Mouse (Mus musculus) liver, embryonic 14.5 days (tissue): Measurements from ENCODE around the gene Taar2. TPM values are rescaled to one million over a fixed set of nuclear protein-coding genes. Genes with fewer than 3 reads are reported as not detected.

Source experiments
- ATAC-seq: fragments of 200-750 bp; cut with Nextera tagmentation; 2 replicates; pipeline ENCODE4 v1.8.0; 2017; ENCODE audit warnings: moderate number of reproducible peaks, mild to moderate bottlenecking, moderate library complexity; ENCODE audit not compliant: insufficient read depth
- DNase-seq, 3 experiments: peaks; one replicate each; pipeline ENCODE4 v3.0.0-alpha.2; 2012 to 2013; ENCODE audit warnings: low read depth in 3 of 3, low spot score in 3 of 3
- H3K27ac ChIP-seq: fragments of 300-500 bp; sonication (generic); 2 replicates; pipeline ENCODE4 v1.5.1; 2014; ENCODE audit warnings: moderate library complexity, mild to moderate bottlenecking, control low read depth, inconsistent platforms
- H3K27me3 ChIP-seq: fragments of 300-500 bp; sonication (generic); 2 replicates; pipeline ENCODE4 v1.6.1; 2014; ENCODE audit warnings: mild to moderate bottlenecking, low read length, moderate library complexity; ENCODE audit not compliant: control insufficient read depth, insufficient read depth
- H3K36me3 ChIP-seq: fragments of 300-500 bp; sonication (generic); replicated peaks from 2 replicates; pipeline ENCODE4 v1.6.1; 2014; ENCODE audit warnings: low read depth; ENCODE audit not compliant: control insufficient read depth, insufficient read depth
- H3K4me1 ChIP-seq, 2 experiments: fragments of 200-500 bp in 1 of 2; fragments of 300-500 bp in 1 of 2; sonication (generic) in 1 of 2; replicated peaks; 2 replicates each; pipeline ENCODE4 v1.6.1; 2012 to 2014; ENCODE audit warnings: antibody characterized with exemption in 1 of 2, inconsistent platforms in 1 of 2, low read length in 1 of 2; ENCODE audit not compliant: control insufficient read depth in 2 of 2, insufficient read depth in 2 of 2
- H3K4me2 ChIP-seq: fragments of 300-500 bp; sonication (generic); 2 replicates; pipeline ENCODE4 v1.6.1; 2014; ENCODE audit warnings: low read depth, mild to moderate bottlenecking, control low read depth, moderate library complexity
- H3K4me3 ChIP-seq, 2 experiments: fragments of 200-500 bp in 1 of 2; fragments of 300-500 bp in 1 of 2; sonication (generic) in 1 of 2; 2 replicates each; pipeline ENCODE4 v1.5.1; 2012 to 2014; ENCODE audit warnings: low read depth in 2 of 2, low read length in 2 of 2, mild to moderate bottlenecking in 2 of 2, control low read depth in 1 of 2, inconsistent platforms in 1 of 2, moderate library complexity in 1 of 2; ENCODE audit not compliant: insufficient read depth in 1 of 2
- H3K9ac ChIP-seq: fragments of 300-500 bp; sonication (generic); replicated peaks from 2 replicates; pipeline ENCODE4 v1.6.1; 2014; ENCODE audit warnings: mild to moderate bottlenecking, control low read depth, moderate library complexity
- H3K9me3 ChIP-seq: fragments of 300-500 bp; sonication (generic); 2 replicates; pipeline ENCODE4 v1.6.1; 2016; ENCODE audit warnings: low read length, mixed read lengths; ENCODE audit not compliant: control insufficient read depth
- CTCF ChIP-seq: IDR thresholded peaks from 2 replicates; pipeline ENCODE4 v1.5.1; 2016; ENCODE audit warnings: antibody characterized with exemption, low read depth, control low read depth
- EP300 ChIP-seq: IDR thresholded peaks from 2 replicates; pipeline ENCODE4 v1.6.1; 2016; ENCODE audit warnings: antibody characterized with exemption, low read depth
- WGBS: fragments of 180-500 bp; shearing (Covaris S2); extraction: QIAGEN DNeasy Blood & Tissue Kit; methylation state at CpG from one replicate; pipeline ENCODE4 v1.1.7; 2014; ENCODE audit not compliant: insufficient replicate concordance; 5-methylcytosine and 5-hydroxymethylcytosine counted together
- polyA plus RNA-seq, 2 experiments: library from polyadenylated mRNA; depleted of rRNA in 1 of 2; stranded (reverse) in 1 of 2; unstranded in 1 of 2; fragments of >200 nt; fragmentation: Nextera tagmentation in 1 of 2; extraction: Ambion mirVana in 1 of 2; gene quantifications; 2 replicates each; pipeline versions ENCODE4 v1.2.1 to v1.2.3; 2012 to 2014

The Taar2 gene
- polyA plus RNA-seq, 2 experiments: not detected

GRCm38 (mm10) chr10:23942465-23942864, 4.1 kb downstream of the Taar2 start:
- ATAC-seq (no peak), DNase-seq (no peak)
- WGBS: 50% methylated on average over 5 of the region's 5 CpGs
- Histone ChIP-seq H3K4me1 (no peaks in the 10 kb centered on the region), H3K36me3 (no peaks in the 10 kb centered on the region), H3K27me3 (no peaks in the 10 kb centered on the region), H3K9me3 (no peaks in the 10 kb centered on the region), H3K4me3 (no peak overlapping the region), H3K9ac (no peak overlapping the region), H3K4me2 (no peak overlapping the region), H3K27ac (no peak overlapping the region)
- TF ChIP-seq EP300 (no peak), CTCF (peak; percentile 68)

- DNase-seq: no peak
- no peak for TF ChIP-seq CTCF
- no peak for TF ChIP-seq EP300
- H3K4me2 ChIP-seq: no peak overlapping the region
- H3K4me1 ChIP-seq: no peaks in the 10 kb centered on the region
- H3K4me3 ChIP-seq: no peak overlapping the region
- H3K27ac ChIP-seq: no peak overlapping the region
- no peak overlapping the region for H3K9ac ChIP-seq
- no peak for ATAC-seq
- no peaks in the 10 kb centered on the region for H3K9me3 ChIP-seq
- 53% methylated on average over 7 of the region's 7 CpGs for WGBS
- no peaks in the 10 kb centered on the region for H3K36me3 ChIP-seq
- H3K27me3 ChIP-seq: no peaks in the 10 kb centered on the region
Observed at GRCm38 (mm10) chr10:23948026-23948425, 9.7 kb downstream of the Taar2 start.

- no peaks in the 10 kb centered on the region for H3K27me3 ChIP-seq
- H3K4me1 ChIP-seq: no peaks in the 10 kb centered on the region
- H3K9me3 ChIP-seq: no peaks in the 10 kb centered on the region
- 78% methylated on average over 16 of the region's 16 CpGs for WGBS
- no peak within 1 kb of the TSS for H3K4me3 ChIP-seq
- no peak within 1 kb of the TSS for H3K9ac ChIP-seq
- ATAC-seq (no peak), DNase-seq (no peak)
- TF ChIP-seq CTCF (no peak), EP300 (no peak)
- no peak within 1 kb of the TSS for H3K4me2 ChIP-seq
- H3K27ac ChIP-seq: no peak within 1 kb of the TSS
- H3K36me3 ChIP-seq: no peaks in the 10 kb centered on the region
Observed at GRCm38 (mm10) chr10:23949508-23950005, 11.2 kb downstream of the Taar2 start, which contains the start of gene Taar3. Gene Taar3, plus strand, starts transcription at chr10:23949558.

GRCm38 (mm10) chr10:23951714-23952113, 13.3 kb downstream of the Taar2 start:
- no peak overlapping the region for H3K4me2 ChIP-seq
- no peak overlapping the region for H3K4me3 ChIP-seq
- no peak for TF ChIP-seq EP300
- no peak for TF ChIP-seq CTCF
- no peak overlapping the region for H3K9ac ChIP-seq
- ATAC-seq (no peak), DNase-seq (no peak)
- H3K4me1 ChIP-seq: no peaks in the 10 kb centered on the region
- H3K36me3 ChIP-seq: no peaks in the 10 kb centered on the region
- H3K27ac ChIP-seq: no peak overlapping the region
- H3K27me3 ChIP-seq: no peaks in the 10 kb centered on the region
- no peaks in the 10 kb centered on the region for H3K9me3 ChIP-seq
- 56% methylated on average over 6 of the region's 6 CpGs for WGBS

- no peak overlapping the region for H3K4me2 ChIP-seq
- H3K4me1 ChIP-seq: no peaks in the 10 kb centered on the region
- WGBS: 47% methylated on average over 3 of the region's 3 CpGs
- no peak overlapping the region for H3K27ac ChIP-seq
- H3K4me3 ChIP-seq: no peak overlapping the region
- no peak overlapping the region for H3K9ac ChIP-seq
- TF ChIP-seq CTCF (no peak), EP300 (no peak)
- H3K36me3 ChIP-seq: no peaks in the 10 kb centered on the region
- H3K9me3 ChIP-seq: no peaks in the 10 kb centered on the region
- ATAC-seq: no peak
- no peaks in the 10 kb centered on the region for H3K27me3 ChIP-seq
- DNase-seq: no peak
Observed at GRCm38 (mm10) chr10:23959071-23959470, 20.7 kb downstream of the Taar2 start.
